Comparison of ENCODE assay signal across 1 mouse cellular context in the genomic region with DNA sequence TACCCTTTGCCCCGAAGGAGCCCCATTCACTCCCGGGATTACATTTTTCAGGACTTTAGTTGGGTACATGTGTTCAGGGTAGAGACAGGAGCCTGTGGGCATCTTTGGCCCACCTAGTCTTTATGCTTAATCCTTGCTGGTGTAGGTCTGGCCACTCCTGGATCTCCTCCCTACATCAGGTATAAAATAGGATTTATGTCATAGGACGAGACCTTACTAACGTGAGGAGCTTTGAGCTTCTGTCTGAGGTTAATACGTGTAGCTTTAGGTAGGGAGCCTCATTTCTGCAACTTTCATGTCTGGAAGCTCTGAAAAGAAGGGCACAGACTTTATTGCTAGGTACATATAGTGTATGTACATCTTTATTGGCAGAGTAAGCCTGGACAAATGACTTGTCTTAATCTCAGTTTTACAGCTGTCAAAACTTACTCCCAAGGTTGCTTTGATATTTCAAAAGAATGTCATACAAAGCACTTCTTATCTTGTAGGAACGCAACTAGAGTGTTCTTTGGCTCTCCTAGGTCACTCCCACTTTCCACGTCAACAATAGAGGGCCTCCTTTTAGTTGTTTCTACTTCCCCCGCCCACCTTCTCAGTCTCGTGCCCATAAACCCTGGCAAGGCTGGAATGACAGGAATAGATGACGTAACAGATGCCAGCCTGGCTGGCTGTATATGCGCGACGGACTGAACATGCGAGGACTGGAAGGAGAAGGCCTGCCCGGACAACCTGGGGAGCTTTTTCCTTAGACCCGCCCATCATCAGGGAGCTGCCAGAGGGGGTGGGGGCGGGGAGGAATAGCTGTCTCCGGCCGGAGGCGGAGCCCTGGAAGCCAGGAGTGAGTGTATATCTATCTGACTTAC.
TF ChIP-seq lines count a peak whose summit lies in the region.

No protein-coding gene starts in this region.

TF ChIP-seq in MEL, 35 proteins besides CTCF, POLR2A, EP300 and RAD21:
- TF ChIP-seq ZKSCAN1 (IDR thresholded peaks at IDR 0.05; ENCODE audit: low read depth, low read length): no peak
- TF ChIP-seq HCFC1 (IDR thresholded peaks at IDR 0.05; ENCODE audit: low read depth, low read length): peak; percentile 72
- 0 out of 2 replicates have a peak, but pooled peaks have one; percentile 72 for TF ChIP-seq CHD1 (IDR thresholded peaks at IDR 0.05; ENCODE audit: low read depth, low read length)
- TF ChIP-seq BHLHE40 (IDR thresholded peaks at IDR 0.05; ENCODE audit: borderline replicate concordance, low read depth, low read length): peak; percentile 97
- peak; percentile 75 for TF ChIP-seq MYC (IDR thresholded peaks at IDR 0.05; ENCODE audit: low read depth, low read length)
- peak; percentile 81 for TF ChIP-seq TAL1 (IDR thresholded peaks at IDR 0.05; ENCODE audit: low read length)
- peak; percentile 97 for TF ChIP-seq ETS1 (IDR thresholded peaks at IDR 0.05; ENCODE audit: low read depth, low read length)
- TF ChIP-seq KAT2A (conservative IDR thresholded peaks at IDR 0.05; ENCODE audit: low read depth, low read length): peak; percentile 28; the same call in 1 of the 2 replicates
- peak; percentile 94 for TF ChIP-seq SIN3A (IDR thresholded peaks at IDR 0.05; ENCODE audit: low read length)
- no peak; the same call in 1 of the 2 replicates for TF ChIP-seq MEF2A (IDR thresholded peaks at IDR 0.05; ENCODE audit: extremely low read depth, insufficient replicate concordance, low read depth, low read length, poor library complexity, severe bottlenecking)
- peak; percentile 88 for TF ChIP-seq MXI1 (IDR thresholded peaks at IDR 0.05; ENCODE audit: low read depth, low read length)
- TF ChIP-seq TCF12 (IDR thresholded peaks at IDR 0.05; ENCODE audit: low read depth, low read length): peak; percentile 85
- TF ChIP-seq MAZ (IDR thresholded peaks at IDR 0.05; ENCODE audit: low read depth, low read length): peak; percentile 55; the same call in 1 of the 2 replicates
- TF ChIP-seq POLR2AphosphoS2 (IDR thresholded peaks at IDR 0.05; ENCODE audit: low read length): no peak; the same call in 1 of the 2 replicates
- TF ChIP-seq ZMIZ1 (IDR thresholded peaks at IDR 0.05; ENCODE audit: low read depth, low read length): peak; percentile 53; the same call in 1 of the 2 replicates
- no peak for TF ChIP-seq MAFK (IDR thresholded peaks at IDR 0.05; ENCODE audit: borderline replicate concordance, low read depth, low read length)
- TF ChIP-seq UBTF (IDR thresholded peaks at IDR 0.05; ENCODE audit: borderline replicate concordance, insufficient read depth, low read depth, low read length): no peak
- TF ChIP-seq MAX (IDR thresholded peaks at IDR 0.05; ENCODE audit: low read length): peak; percentile 57; the same call in 1 of the 2 replicates
- peak; percentile 87 for TF ChIP-seq GATA1 (IDR thresholded peaks at IDR 0.05; ENCODE audit: low read depth, low read length)
- peak; percentile 53 for TF ChIP-seq USF1 (IDR thresholded peaks at IDR 0.05; ENCODE audit: low read depth, low read length)
- TF ChIP-seq MYB (IDR thresholded peaks at IDR 0.05; ENCODE audit: low read depth, low read length): 0 out of 2 replicates have a peak, but pooled peaks have one; percentile 28
- no peak for TF ChIP-seq SMC3 (IDR thresholded peaks at IDR 0.05; ENCODE audit: low read depth, low read length)
- TF ChIP-seq ZNF384 (IDR thresholded peaks at IDR 0.05; ENCODE audit: low read depth, low read length): no peak
- TF ChIP-seq ZC3H11A (IDR thresholded peaks at IDR 0.05; ENCODE audit: low read depth, low read length): no peak
- TF ChIP-seq TBP (IDR thresholded peaks at IDR 0.05; ENCODE audit: low read depth, low read length): peak; percentile 51; the same call in 1 of the 2 replicates
- no peak; the same call in 1 of the 2 replicates for TF ChIP-seq GABPA (IDR thresholded peaks at IDR 0.05; ENCODE audit: low read depth, low read length)
- peak; percentile 72 for TF ChIP-seq CHD2 (IDR thresholded peaks at IDR 0.05; ENCODE audit: low read length)
- TF ChIP-seq NELFE (IDR thresholded peaks at IDR 0.05; ENCODE audit: low read depth, low read length): peak; percentile 19
- no peak for TF ChIP-seq JUND (IDR thresholded peaks at IDR 0.05; ENCODE audit: low read depth, low read length)
- TF ChIP-seq ELF1 (IDR thresholded peaks at IDR 0.05; ENCODE audit: low read depth, low read length): no peak
- TF ChIP-seq RCOR1 (IDR thresholded peaks at IDR 0.05; ENCODE audit: low read depth, low read length): peak; percentile 80
- no peak for TF ChIP-seq NRF1 (IDR thresholded peaks at IDR 0.05; ENCODE audit: insufficient read depth, low read depth, low read length, poor library complexity, severe bottlenecking)
- TF ChIP-seq POLR2AphosphoS5 (IDR thresholded peaks at IDR 0.05; ENCODE audit: borderline replicate concordance, low read depth, low read length): no peak
- TF ChIP-seq USF2 (IDR thresholded peaks at IDR 0.05; ENCODE audit: borderline replicate concordance in 1 of 2, insufficient read depth in 1 of 2, low read depth in 1 of 2, low read length in 2 of 2): no peak
- TF ChIP-seq E2F4 (IDR thresholded peaks at IDR 0.05; ENCODE audit: borderline replicate concordance, low read depth, low read length): no peak
